Mouse (Mus musculus): Measurements from ENCODE around the gene Mansc1. TPM values are rescaled to one million over a fixed set of nuclear protein-coding genes. Genes with fewer than 3 reads are reported as not detected.

Gene Mansc1
- polyA plus RNA-seq, 1 experiment from 2014 or later = 1.6 TPM

- WGBS (ENCODE audit: insufficient replicate concordance) = 3% methylated on average over 64 of the region's 65 CpGs
- TF ChIP-seq EP300 (IDR thresholded peaks at IDR 0.05; ENCODE audit: low read depth) (no peak), CTCF (IDR thresholded peaks at IDR 0.05; ENCODE audit: low read depth) (peak; percentile 84)
- peak; percentile 99 for ATAC-seq
- Histone ChIP-seq H3K9ac (replicated peaks) (peak overlapping the region; percentile 86), H3K27ac (ENCODE audit: low read depth) (peak overlapping the region; percentile 84), H3K36me3 (replicated peaks; ENCODE audit: insufficient read depth, low read length) (peaks cover 5% of the 10 kb centered on the region; the same call in 1 of the 2 replicates), H3K4me3 (ENCODE audit: low read depth, low read length) (peak overlapping the region; percentile 72), H3K4me1 (ENCODE audit: insufficient read depth) (peaks cover 9% of the 10 kb centered on the region; the same call in 1 of the 2 replicates), H3K27me3 (ENCODE audit: insufficient read depth, low read length) (no peaks in the 10 kb centered on the region), H3K4me2 (ENCODE audit: low read depth, low read length) (peak overlapping the region; percentile 76), H3K9me3 (ENCODE audit: low read length) (no peaks in the 10 kb centered on the region)
- peak; percentile 96 for DNase-seq
Observed at GRCm38 (mm10) chr6:134640485-134641475, 8.5 kb upstream of the Mansc1 start.

- Histone ChIP-seq H3K27me3 (ENCODE audit: insufficient read depth, low read length) (no peaks in the 10 kb centered on the region), H3K36me3 (replicated peaks; ENCODE audit: insufficient read depth, low read length) (no peaks in the 10 kb centered on the region), H3K4me2 (ENCODE audit: low read depth, low read length) (no peak overlapping the region), H3K9me3 (ENCODE audit: low read length) (no peaks in the 10 kb centered on the region), H3K9ac (replicated peaks) (no peak overlapping the region), H3K4me1 (ENCODE audit: insufficient read depth) (peaks cover 9% of the 10 kb centered on the region; the same call in 1 of the 2 replicates), H3K4me3 (ENCODE audit: low read depth, low read length) (no peak overlapping the region), H3K27ac (ENCODE audit: low read depth) (no peak overlapping the region)
- DNase-seq (no peak), ATAC-seq (no peak)
- TF ChIP-seq CTCF (IDR thresholded peaks at IDR 0.05; ENCODE audit: low read depth) = no peak
- TF ChIP-seq EP300 (IDR thresholded peaks at IDR 0.05; ENCODE audit: low read depth) = no peak
- WGBS (ENCODE audit: insufficient replicate concordance) = 90% methylated on average over 1 of the region's 1 CpGs
Observed at GRCm38 (mm10) chr6:134639900-134640299, 7.6 kb upstream of the Mansc1 start.

DNA sequence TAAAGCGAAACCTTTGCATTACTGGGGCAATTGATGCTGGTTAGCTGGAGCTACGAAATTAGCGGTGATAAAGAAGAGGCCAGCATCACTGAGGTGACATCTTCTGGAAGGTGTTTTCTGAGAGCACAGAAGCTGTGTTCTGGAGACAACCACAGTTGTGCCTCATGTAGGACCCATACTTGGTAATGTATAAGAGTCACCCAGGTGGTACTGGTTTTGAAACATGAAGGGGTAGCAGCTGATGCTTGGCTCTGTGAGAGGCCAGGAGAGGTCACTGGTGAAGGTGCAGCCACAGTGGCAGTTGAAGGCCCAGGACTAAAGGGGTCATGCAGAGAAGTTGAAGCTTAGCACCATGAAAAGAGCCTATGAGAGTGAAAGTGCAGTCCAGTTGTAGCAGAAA is 6.9 kb upstream of the Mansc1 start, which contains the start of gene Borcs5:
Borcs5 (plus strand) TSS at position 301 of the 400 bp plus-strand sequence.
- H3K4me2 ChIP-seq (ENCODE audit: low read depth, low read length) = no peak within 1 kb of the TSS
- 81% methylated on average over 3 of the region's 3 CpGs for WGBS (ENCODE audit: insufficient replicate concordance)

GRCm38 (mm10) chr6:134636476-134636875 is 4.2 kb upstream of the Mansc1 start:
- H3K4me3 ChIP-seq (ENCODE audit: low read depth, low read length) = no peak overlapping the region
- H3K4me1 ChIP-seq (ENCODE audit: insufficient read depth) = 0 out of 2 replicates have a peak, but pooled peaks cover 7% of the 10 kb centered on the region
- H3K36me3 ChIP-seq (replicated peaks; ENCODE audit: insufficient read depth, low read length) = no peaks in the 10 kb centered on the region
- TF ChIP-seq CTCF (IDR thresholded peaks at IDR 0.05; ENCODE audit: low read depth) (no peak), EP300 (IDR thresholded peaks at IDR 0.05; ENCODE audit: low read depth) (no peak)
- DNase-seq = no peak
- peaks cover 7% of the 10 kb centered on the region; the same call in 1 of the 2 replicates for H3K27me3 ChIP-seq (ENCODE audit: insufficient read depth, low read length)
- H3K9me3 ChIP-seq (ENCODE audit: low read length) = no peaks in the 10 kb centered on the region
- no peak overlapping the region for H3K27ac ChIP-seq (ENCODE audit: low read depth)
- no peak for ATAC-seq
- no peak overlapping the region for H3K9ac ChIP-seq (replicated peaks)
- no peak overlapping the region for H3K4me2 ChIP-seq (ENCODE audit: low read depth, low read length)
- WGBS (ENCODE audit: insufficient replicate concordance) = 64% methylated on average over 4 of the region's 4 CpGs

More for the DNA sequence above, 6.9 kb upstream of the Mansc1 start, which contains the start of gene Borcs5:
- Histone ChIP-seq H3K27ac (ENCODE audit: low read depth) (no peak within 1 kb of the TSS), H3K4me1 (ENCODE audit: insufficient read depth) (peaks cover 9% of the 10 kb centered on the region; the same call in 1 of the 2 replicates), H3K27me3 (ENCODE audit: insufficient read depth, low read length) (no peaks in the 10 kb centered on the region), H3K9ac (replicated peaks) (no peak within 1 kb of the TSS), H3K36me3 (replicated peaks; ENCODE audit: insufficient read depth, low read length) (no peaks in the 10 kb centered on the region), H3K4me3 (ENCODE audit: low read depth, low read length) (no peak within 1 kb of the TSS), H3K9me3 (ENCODE audit: low read length) (no peaks in the 10 kb centered on the region)
- DNase-seq (no peak), ATAC-seq (no peak)
- TF ChIP-seq EP300 (IDR thresholded peaks at IDR 0.05; ENCODE audit: low read depth) (no peak), CTCF (IDR thresholded peaks at IDR 0.05; ENCODE audit: low read depth) (no peak)

DNA sequence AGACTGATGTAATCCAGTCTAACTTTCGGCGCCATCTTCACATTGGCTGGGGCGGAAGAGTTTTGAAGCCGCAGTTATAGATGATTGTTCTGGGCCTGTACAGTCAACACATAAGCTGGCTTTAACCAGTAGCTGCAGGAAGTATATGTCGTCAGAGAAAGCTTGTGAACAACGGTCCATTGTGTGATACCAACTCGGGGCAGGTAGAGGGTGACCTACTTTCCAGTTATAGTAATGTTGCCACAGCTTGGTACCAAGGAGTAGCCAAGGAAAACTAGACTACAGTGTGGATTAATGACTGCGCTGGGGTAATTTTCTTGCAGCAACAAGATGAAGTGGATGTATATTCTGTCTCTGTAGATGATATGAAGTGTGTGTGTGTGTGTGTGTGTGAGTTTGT is 1.3 kb upstream of the Mansc1 start:
- WGBS (ENCODE audit: insufficient replicate concordance) = 75% methylated on average over 8 of the region's 8 CpGs
- no peak for ATAC-seq

DNA sequence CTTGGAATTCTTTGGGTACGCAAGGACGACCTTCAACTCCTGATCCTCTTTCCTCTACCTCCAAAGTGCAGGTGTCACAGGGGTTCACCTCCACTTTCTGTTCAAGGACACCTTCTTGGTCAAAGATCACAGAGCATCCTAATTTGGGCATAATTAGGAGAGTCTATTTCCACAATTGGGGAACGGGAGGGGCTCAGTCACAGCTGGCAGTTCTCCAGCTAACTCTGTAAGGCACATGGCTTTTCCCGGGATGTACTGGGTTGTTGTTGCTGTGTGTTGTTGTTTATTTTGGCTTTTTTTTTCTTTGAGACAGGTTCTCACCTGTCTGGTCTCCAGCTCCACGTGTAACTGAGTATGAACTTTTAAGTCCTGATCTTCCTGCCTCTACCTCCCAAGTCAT is 468 bp upstream of the Mansc1 start:
- H3K9me3 ChIP-seq (ENCODE audit: low read length) = no peaks in the 10 kb centered on the region
- peaks cover 7% of the 10 kb centered on the region; the same call in 1 of the 2 replicates for H3K27me3 ChIP-seq (ENCODE audit: insufficient read depth, low read length)
- DNase-seq = no peak
- WGBS (ENCODE audit: insufficient replicate concordance) = 52% methylated on average over 5 of the region's 5 CpGs
- no peak for TF ChIP-seq EP300 (IDR thresholded peaks at IDR 0.05; ENCODE audit: low read depth)
- TF ChIP-seq CTCF (IDR thresholded peaks at IDR 0.05; ENCODE audit: low read depth) = no peak
- no peak for ATAC-seq
- no peak overlapping the region for H3K27ac ChIP-seq (ENCODE audit: low read depth)
- peak overlapping the region; percentile 62 for H3K4me3 ChIP-seq (ENCODE audit: low read depth, low read length)
- peak overlapping the region; percentile 95 for H3K4me2 ChIP-seq (ENCODE audit: low read depth, low read length)
- 0 out of 2 replicates have a peak, but pooled peaks cover 6% of the 10 kb centered on the region for H3K4me1 ChIP-seq (ENCODE audit: insufficient read depth)
- no peaks in the 10 kb centered on the region for H3K36me3 ChIP-seq (replicated peaks; ENCODE audit: insufficient read depth, low read length)
- no peak overlapping the region; the same call in 1 of the 2 replicates for H3K9ac ChIP-seq (replicated peaks)

More for the DNA sequence above, 1.3 kb upstream of the Mansc1 start:
- no peak for DNase-seq
- Histone ChIP-seq H3K27ac (ENCODE audit: low read depth) (no peak overlapping the region), H3K4me1 (ENCODE audit: insufficient read depth) (0 out of 2 replicates have a peak, but pooled peaks cover 6% of the 10 kb centered on the region), H3K27me3 (ENCODE audit: insufficient read depth, low read length) (peaks cover 7% of the 10 kb centered on the region; the same call in 1 of the 2 replicates), H3K9ac (replicated peaks) (no peak overlapping the region), H3K4me3 (ENCODE audit: low read depth, low read length) (no peak overlapping the region), H3K4me2 (ENCODE audit: low read depth, low read length) (no peak overlapping the region), H3K9me3 (ENCODE audit: low read length) (no peaks in the 10 kb centered on the region), H3K36me3 (replicated peaks; ENCODE audit: insufficient read depth, low read length) (no peaks in the 10 kb centered on the region)
- TF ChIP-seq CTCF (IDR thresholded peaks at IDR 0.05; ENCODE audit: low read depth) (no peak), EP300 (IDR thresholded peaks at IDR 0.05; ENCODE audit: low read depth) (no peak)
